Mouse (Mus musculus): ENCODE results near the gene Alg5. TPM values are rescaled to one million over a fixed set of nuclear protein-coding genes. Genes with fewer than 3 reads are reported as not detected.
A peak's percentile ranks its signal among the peaks of the same experiment; 100 is the strongest.
"Not testable (repeated sequence)": the region's sequence is repeated elsewhere in the genome, so short reads cannot be mapped to it uniquely, and the experiment has no call there.

Gene Alg5
- polyA plus RNA-seq, 1 experiment from 2014 or later = 66.3 TPM

DNA sequence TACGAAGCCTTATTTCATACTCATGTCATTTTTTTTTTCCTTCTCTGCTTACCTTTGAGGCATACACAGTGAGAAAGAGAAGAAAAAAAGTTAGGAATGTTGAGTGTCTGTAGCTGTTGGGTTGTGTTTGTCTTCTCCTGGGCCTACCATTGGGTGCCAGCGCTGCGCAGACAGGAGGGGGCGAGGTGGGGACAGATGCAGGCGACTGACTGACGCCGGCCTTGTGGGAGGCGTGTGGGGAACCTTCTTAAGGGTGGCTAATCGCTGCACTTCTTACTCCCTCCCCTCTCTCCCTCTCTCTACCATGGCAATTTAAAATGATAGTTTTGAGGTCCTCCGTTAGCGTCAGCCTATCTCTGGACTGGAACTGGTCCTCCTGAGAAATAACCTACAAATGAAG, 20.7 kb downstream of the Alg5 start:
- Histone ChIP-seq H3K36me3 (ENCODE audit: control insufficient read depth, insufficient read depth, low read length) (peaks cover 6% of the 10 kb centered on the region), H3K4me2 (ENCODE audit: low read depth, low read length) (peak overlapping the region; percentile 93), H3K27me3 (replicated peaks; ENCODE audit: control insufficient read depth, insufficient read depth, low read length) (no peaks in the 10 kb centered on the region), H3K4me3 (ENCODE audit: low read depth, low read length) (peak overlapping the region; percentile 59), H3K9ac (ENCODE audit: low read depth, low read length) (peak overlapping the region; percentile 72), H3K9me3 (ENCODE audit: control insufficient read depth, low read length) (no peaks in the 10 kb centered on the region), H3K4me1 (ENCODE audit: control insufficient read depth, insufficient read depth, low read length) (peaks cover 6% of the 10 kb centered on the region), H3K27ac (replicated peaks; ENCODE audit: low read depth, low read length) (peak overlapping the region; percentile 82)
- ATAC-seq (ENCODE audit: low read depth) (peak; percentile 47; the same call in 1 of the 2 replicates), DNase-seq (ENCODE audit: low spot score) (peak; percentile 56)
- 2% methylated on average over 11 of the region's 11 CpGs for WGBS

DNA sequence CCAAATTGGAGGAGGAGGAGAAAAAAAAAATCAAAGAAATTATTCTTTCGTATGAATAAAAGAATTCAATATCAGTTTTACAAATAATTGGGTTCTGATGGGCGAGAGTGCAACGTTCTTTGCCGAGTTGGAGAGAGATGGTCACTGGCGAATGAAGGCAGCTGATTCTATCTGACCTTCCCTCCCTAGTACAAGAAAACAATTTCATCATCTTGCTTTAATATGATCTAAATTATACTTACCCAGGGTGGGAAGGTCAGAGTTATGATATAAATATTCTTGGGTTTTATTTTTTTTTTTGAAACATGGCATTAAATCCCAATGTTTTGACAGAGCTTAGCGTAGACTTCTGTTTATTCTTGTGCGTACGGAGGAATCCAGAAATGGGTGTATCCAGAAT, 22.1 kb downstream of the Alg5 start:
- no peaks in the 10 kb centered on the region for H3K36me3 ChIP-seq (ENCODE audit: control insufficient read depth, insufficient read depth, low read length)
- H3K27me3 ChIP-seq (replicated peaks; ENCODE audit: control insufficient read depth, insufficient read depth, low read length) = no peaks in the 10 kb centered on the region
- ATAC-seq (ENCODE audit: low read depth) (no peak), DNase-seq (ENCODE audit: low spot score) (no peak)
- H3K4me1 ChIP-seq (ENCODE audit: control insufficient read depth, insufficient read depth, low read length) = peaks cover 6% of the 10 kb centered on the region
- no peak overlapping the region for H3K9ac ChIP-seq (ENCODE audit: low read depth, low read length)
- peak overlapping the region; percentile 93 for H3K4me2 ChIP-seq (ENCODE audit: low read depth, low read length)
- H3K9me3 ChIP-seq (ENCODE audit: control insufficient read depth, low read length) = no peaks in the 10 kb centered on the region
- no peak overlapping the region for H3K27ac ChIP-seq (replicated peaks; ENCODE audit: low read depth, low read length)
- 71% methylated on average over 8 of the region's 8 CpGs for WGBS
- no peak overlapping the region for H3K4me3 ChIP-seq (ENCODE audit: low read depth, low read length)

DNA sequence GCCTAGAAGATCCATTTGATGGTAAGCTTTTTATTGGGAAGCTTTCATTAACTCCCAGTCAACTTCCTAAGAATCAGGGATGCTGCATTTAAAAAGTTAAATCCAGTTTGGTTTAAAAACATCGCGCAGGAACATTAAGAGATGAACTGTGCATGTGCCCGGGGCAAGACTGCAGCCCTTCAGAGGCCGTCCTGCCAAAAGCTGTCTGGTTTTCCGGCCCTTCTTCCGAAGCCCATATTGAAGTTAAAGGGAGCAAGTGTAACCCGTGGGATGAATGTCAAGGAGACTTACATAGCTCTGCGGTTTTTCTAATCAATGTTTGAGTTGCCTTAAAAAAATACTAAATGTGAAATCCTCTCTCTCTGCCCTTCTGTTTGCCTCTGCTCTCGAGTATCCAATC, 23.9 kb downstream of the Alg5 start:
- ATAC-seq (ENCODE audit: low read depth) (no peak), DNase-seq (ENCODE audit: low spot score) (peak; percentile 17)
- Histone ChIP-seq H3K36me3 (ENCODE audit: control insufficient read depth, insufficient read depth, low read length) (no peaks in the 10 kb centered on the region), H3K27ac (replicated peaks; ENCODE audit: low read depth, low read length) (no peak overlapping the region), H3K4me1 (ENCODE audit: control insufficient read depth, insufficient read depth, low read length) (peaks cover 6% of the 10 kb centered on the region), H3K9me3 (ENCODE audit: control insufficient read depth, low read length) (no peaks in the 10 kb centered on the region), H3K27me3 (replicated peaks; ENCODE audit: control insufficient read depth, insufficient read depth, low read length) (no peaks in the 10 kb centered on the region), H3K9ac (ENCODE audit: low read depth, low read length) (no peak overlapping the region), H3K4me2 (ENCODE audit: low read depth, low read length) (no peak overlapping the region), H3K4me3 (ENCODE audit: low read depth, low read length) (no peak overlapping the region)
- WGBS = 54% methylated on average over 9 of the region's 9 CpGs

DNA sequence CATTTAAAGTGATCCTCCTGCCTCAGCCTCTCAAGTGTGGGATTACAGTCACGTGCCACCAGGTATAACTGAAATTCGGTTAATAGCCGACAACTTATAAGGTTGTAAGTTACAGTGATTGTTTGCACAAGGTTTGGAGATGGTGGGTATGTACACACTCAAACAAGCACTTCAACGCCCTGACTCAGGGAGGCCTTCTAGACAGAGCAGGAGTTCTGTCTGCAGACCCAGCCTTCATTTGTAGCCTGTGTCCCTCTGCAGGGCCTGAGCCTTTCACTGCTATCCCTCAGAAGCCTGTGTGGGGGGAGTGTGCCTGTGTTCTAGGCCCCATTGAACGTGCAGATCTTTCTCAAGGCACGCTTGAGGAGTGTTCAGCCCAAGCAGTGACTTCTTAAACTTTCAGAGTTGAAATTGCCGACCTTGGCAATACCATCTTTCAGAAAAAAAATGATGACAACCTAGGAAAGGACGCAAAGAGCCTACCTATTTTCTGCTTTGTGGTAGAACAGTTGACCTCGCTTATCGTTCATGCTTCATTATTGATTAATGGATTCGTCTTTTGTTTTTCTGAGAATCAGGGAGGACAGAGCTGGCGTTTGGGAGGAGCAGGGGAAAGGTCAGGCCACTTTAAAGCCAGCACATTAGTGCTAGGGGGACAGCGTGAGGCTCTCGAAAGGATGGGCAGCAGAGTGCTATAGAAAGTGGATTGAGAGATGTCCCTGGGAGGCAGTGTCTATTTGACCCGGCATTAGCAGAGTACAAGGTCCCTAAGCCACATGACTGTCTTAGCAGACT, 25.2 kb downstream of the Alg5 start:
- 68% methylated on average over 15 of the region's 15 CpGs for WGBS
- Histone ChIP-seq H3K36me3 (ENCODE audit: control insufficient read depth, insufficient read depth, low read length) (no peaks in the 10 kb centered on the region), H3K4me2 (ENCODE audit: low read depth, low read length) (no peak overlapping the region), H3K9ac (ENCODE audit: low read depth, low read length) (no peak overlapping the region), H3K9me3 (ENCODE audit: control insufficient read depth, low read length) (no peaks in the 10 kb centered on the region), H3K4me3 (ENCODE audit: low read depth, low read length) (no peak overlapping the region), H3K27ac (replicated peaks; ENCODE audit: low read depth, low read length) (no peak overlapping the region), H3K4me1 (ENCODE audit: control insufficient read depth, insufficient read depth, low read length) (peaks cover 3% of the 10 kb centered on the region), H3K27me3 (replicated peaks; ENCODE audit: control insufficient read depth, insufficient read depth, low read length) (no peaks in the 10 kb centered on the region)
- ATAC-seq (ENCODE audit: low read depth) (no peak), DNase-seq (ENCODE audit: low spot score) (no peak)

DNA sequence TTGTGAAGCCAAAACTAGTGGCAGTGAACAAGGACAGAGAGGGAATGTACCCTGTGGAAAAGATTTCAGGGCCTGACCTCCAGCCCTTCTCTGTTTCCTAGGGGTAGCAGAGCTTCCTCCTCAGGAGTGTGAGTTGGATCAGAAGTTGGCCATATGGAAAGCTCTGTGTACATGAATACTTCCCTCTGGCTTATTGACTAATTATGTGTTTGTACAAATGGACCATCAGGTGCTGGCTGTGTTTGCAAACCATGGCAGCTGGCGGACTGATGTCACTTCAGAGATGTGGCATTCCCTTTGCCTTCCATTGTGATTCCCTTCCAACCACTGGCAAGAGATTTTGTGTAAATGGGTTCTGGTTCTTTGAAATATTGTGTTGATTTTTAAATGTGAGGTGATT, 25.9 kb downstream of the Alg5 start:
- no peak overlapping the region for H3K9ac ChIP-seq (ENCODE audit: low read depth, low read length)
- no peak overlapping the region for H3K4me2 ChIP-seq (ENCODE audit: low read depth, low read length)
- no peaks in the 10 kb centered on the region for H3K36me3 ChIP-seq (ENCODE audit: control insufficient read depth, insufficient read depth, low read length)
- H3K27me3 ChIP-seq (replicated peaks; ENCODE audit: control insufficient read depth, insufficient read depth, low read length) = no peaks in the 10 kb centered on the region
- ATAC-seq (ENCODE audit: low read depth) = no peak
- 80% methylated on average over 1 of the region's 1 CpGs for WGBS
- H3K27ac ChIP-seq (replicated peaks; ENCODE audit: low read depth, low read length) = no peak overlapping the region
- H3K4me3 ChIP-seq (ENCODE audit: low read depth, low read length) = no peak overlapping the region
- DNase-seq (ENCODE audit: low spot score) = no peak
- H3K9me3 ChIP-seq (ENCODE audit: control insufficient read depth, low read length) = no peaks in the 10 kb centered on the region
- H3K4me1 ChIP-seq (ENCODE audit: control insufficient read depth, insufficient read depth, low read length) = peaks cover under 1% of the 10 kb centered on the region

DNA sequence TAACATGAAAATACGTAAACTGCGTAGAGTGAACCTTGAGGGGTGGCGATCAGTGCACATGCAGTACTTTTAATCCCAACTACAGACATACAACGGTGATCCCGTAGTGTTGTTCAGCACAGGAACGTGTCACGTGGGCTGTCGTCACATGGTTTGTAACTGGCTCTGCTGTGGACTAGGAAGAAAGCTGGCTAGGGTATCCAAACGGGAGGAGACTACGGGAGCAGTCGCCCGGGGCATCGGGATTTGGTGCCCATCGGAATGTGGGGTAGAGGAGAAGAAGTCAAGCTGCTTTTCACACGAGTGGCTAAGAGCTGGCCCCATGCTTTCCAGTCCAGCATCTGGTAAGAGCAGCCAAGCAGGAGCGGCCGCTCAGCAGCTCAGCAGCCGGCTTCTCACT, 29.1 kb downstream of the Alg5 start:
- H3K36me3 ChIP-seq (ENCODE audit: control insufficient read depth, insufficient read depth, low read length) = no peaks in the 10 kb centered on the region
- 0 out of 2 replicates have a peak overlapping the region, but pooled peaks have one; percentile 11 for H3K9ac ChIP-seq (ENCODE audit: low read depth, low read length)
- no peaks in the 10 kb centered on the region for H3K4me1 ChIP-seq (ENCODE audit: control insufficient read depth, insufficient read depth, low read length)
- H3K4me2 ChIP-seq (ENCODE audit: low read depth, low read length) = peak overlapping the region; percentile 36
- H3K9me3 ChIP-seq (ENCODE audit: control insufficient read depth, low read length) = no peaks in the 10 kb centered on the region
- 46% methylated on average over 18 of the region's 18 CpGs for WGBS
- peak overlapping the region; percentile 25 for H3K4me3 ChIP-seq (ENCODE audit: low read depth, low read length)
- ATAC-seq (ENCODE audit: low read depth) (peak; percentile 42; the same call in 1 of the 2 replicates), DNase-seq (ENCODE audit: low spot score) (peak; percentile 40)
- H3K27ac ChIP-seq (replicated peaks; ENCODE audit: low read depth, low read length) = no peak overlapping the region
- no peaks in the 10 kb centered on the region for H3K27me3 ChIP-seq (replicated peaks; ENCODE audit: control insufficient read depth, insufficient read depth, low read length)

DNA sequence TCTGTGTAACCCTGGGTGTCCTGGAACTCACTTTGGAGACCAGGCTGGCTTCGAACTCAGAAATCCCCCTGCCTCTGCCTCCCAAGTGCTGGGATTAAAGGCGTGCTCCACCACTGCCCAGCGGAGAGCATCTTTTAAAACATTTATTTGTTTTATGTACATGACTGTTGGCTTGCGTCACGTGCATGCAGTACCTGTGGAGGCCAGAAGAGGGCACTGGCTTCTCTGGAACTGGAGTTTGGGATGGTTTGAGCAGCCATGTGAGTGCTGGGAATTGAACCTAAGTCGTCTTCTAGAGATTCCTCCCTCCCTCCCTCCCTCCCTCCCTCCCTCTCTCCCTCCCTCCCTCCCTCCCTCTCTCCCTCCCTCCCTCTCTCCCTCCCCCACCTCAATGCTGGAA, 30.2 kb downstream of the Alg5 start:
- H3K9ac ChIP-seq (ENCODE audit: low read depth, low read length); H3K9me3 ChIP-seq (ENCODE audit: control insufficient read depth, low read length); H3K27me3 ChIP-seq (replicated peaks; ENCODE audit: control insufficient read depth, insufficient read depth, low read length); H3K4me1 ChIP-seq (ENCODE audit: control insufficient read depth, insufficient read depth, low read length); ATAC-seq (ENCODE audit: low read depth); H3K4me2 ChIP-seq (ENCODE audit: low read depth, low read length); DNase-seq (ENCODE audit: low spot score); H3K27ac ChIP-seq (replicated peaks; ENCODE audit: low read depth, low read length); H3K36me3 ChIP-seq (ENCODE audit: control insufficient read depth, insufficient read depth, low read length); H3K4me3 ChIP-seq (ENCODE audit: low read depth, low read length): not testable (repeated sequence)
- 89% methylated on average over 6 of the region's 6 CpGs for WGBS

DNA sequence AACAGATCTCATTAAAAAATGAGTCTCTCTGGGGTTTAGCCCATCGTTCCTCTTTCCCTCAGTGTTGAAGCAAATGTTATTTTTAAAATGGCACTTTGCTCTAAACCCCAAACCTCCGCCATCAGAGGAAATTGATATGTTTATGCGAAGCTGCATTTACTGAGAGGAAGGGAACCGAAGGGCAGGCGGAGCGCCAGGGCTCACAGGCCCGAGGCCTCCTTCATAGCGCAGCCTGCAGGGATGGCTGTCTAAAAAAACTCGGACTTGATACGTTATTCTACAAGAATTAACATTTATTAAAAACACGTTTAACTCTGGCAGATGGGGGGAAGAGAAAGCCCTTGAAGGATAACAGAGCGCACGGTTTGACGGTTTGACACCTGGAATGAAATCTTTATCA, 30.7 kb downstream of the Alg5 start:
- no peaks in the 10 kb centered on the region for H3K27me3 ChIP-seq (replicated peaks; ENCODE audit: control insufficient read depth, insufficient read depth, low read length)
- no peak overlapping the region; the same call in 1 of the 2 replicates for H3K4me2 ChIP-seq (ENCODE audit: low read depth, low read length)
- no peak overlapping the region for H3K9ac ChIP-seq (ENCODE audit: low read depth, low read length)
- H3K4me1 ChIP-seq (ENCODE audit: control insufficient read depth, insufficient read depth, low read length) = no peaks in the 10 kb centered on the region
- no peaks in the 10 kb centered on the region for H3K36me3 ChIP-seq (ENCODE audit: control insufficient read depth, insufficient read depth, low read length)
- no peak overlapping the region for H3K4me3 ChIP-seq (ENCODE audit: low read depth, low read length)
- H3K27ac ChIP-seq (replicated peaks; ENCODE audit: low read depth, low read length) = no peak overlapping the region
- H3K9me3 ChIP-seq (ENCODE audit: control insufficient read depth, low read length) = no peaks in the 10 kb centered on the region
- DNase-seq (ENCODE audit: low spot score) = peak; percentile 63
- no peak for ATAC-seq (ENCODE audit: low read depth)
- 58% methylated on average over 14 of the region's 14 CpGs for WGBS

DNA sequence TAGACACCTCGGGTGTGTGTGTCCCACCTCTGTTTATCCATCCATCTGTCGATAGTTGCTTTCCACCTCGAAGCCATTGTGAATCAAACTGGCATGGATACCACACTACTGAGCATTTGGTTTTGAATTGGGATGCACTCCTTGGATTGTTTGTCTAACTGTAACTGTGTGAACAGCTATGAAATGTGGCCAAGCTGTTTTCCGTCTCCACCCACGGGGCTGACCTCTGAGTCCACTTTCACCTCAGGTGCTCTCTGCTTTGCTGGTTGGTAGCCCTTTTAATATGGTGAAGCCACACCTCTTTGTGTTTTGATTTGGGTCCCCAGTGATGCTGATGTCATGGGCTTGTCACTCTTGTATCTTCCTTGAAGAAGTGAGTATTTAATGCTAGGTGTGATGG, 31.5 kb downstream of the Alg5 start:
- no peak for ATAC-seq (ENCODE audit: low read depth)
- H3K4me3 ChIP-seq (ENCODE audit: low read depth, low read length) = no peak overlapping the region
- DNase-seq (ENCODE audit: low spot score) = no peak
- no peak overlapping the region for H3K27ac ChIP-seq (replicated peaks; ENCODE audit: low read depth, low read length)
- 85% methylated on average over 5 of the region's 5 CpGs for WGBS
- H3K9me3 ChIP-seq (ENCODE audit: control insufficient read depth, low read length) = no peaks in the 10 kb centered on the region
- no peaks in the 10 kb centered on the region for H3K27me3 ChIP-seq (replicated peaks; ENCODE audit: control insufficient read depth, insufficient read depth, low read length)
- H3K4me2 ChIP-seq (ENCODE audit: low read depth, low read length) = no peak overlapping the region
- no peaks in the 10 kb centered on the region for H3K36me3 ChIP-seq (ENCODE audit: control insufficient read depth, insufficient read depth, low read length)
- no peak overlapping the region for H3K9ac ChIP-seq (ENCODE audit: low read depth, low read length)
- H3K4me1 ChIP-seq (ENCODE audit: control insufficient read depth, insufficient read depth, low read length) = no peaks in the 10 kb centered on the region
